Mouse (Mus musculus) liver, embryonic 16.5 days (tissue): Measurements from ENCODE around the gene Fignl2. TPM values are rescaled to one million over a fixed set of nuclear protein-coding genes. Genes with fewer than 3 reads are reported as not detected.

Experiments
- ATAC-seq: fragments of 200-750 bp; cut with Nextera tagmentation; 2 replicates; pipeline ENCODE4 v1.8.0; 2017; ENCODE audit warnings: low read depth, mild to moderate bottlenecking, moderate number of reproducible peaks, moderate library complexity
- H3K27ac ChIP-seq: fragments of 300-500 bp; sonication (generic); 2 replicates; pipeline ENCODE4 v1.5.1; 2014; ENCODE audit warnings: mild to moderate bottlenecking, low read length
- H3K27me3 ChIP-seq: fragments of 300-500 bp; sonication (generic); 2 replicates; pipeline ENCODE4 v1.6.1; 2014; ENCODE audit warnings: low read depth, low read length, mixed read lengths; ENCODE audit not compliant: control insufficient read depth, insufficient read depth
- H3K36me3 ChIP-seq: fragments of 300-500 bp; sonication (generic); 2 replicates; pipeline ENCODE4 v1.6.1; 2014; ENCODE audit warnings: mild to moderate bottlenecking; ENCODE audit not compliant: control insufficient read depth, insufficient read depth
- H3K4me1 ChIP-seq: fragments of 300-500 bp; sonication (generic); 2 replicates; pipeline ENCODE4 v1.6.1; 2014; ENCODE audit warnings: low read depth, low read length, mixed read lengths; ENCODE audit not compliant: control insufficient read depth
- H3K4me2 ChIP-seq: fragments of 300-500 bp; sonication (generic); 2 replicates; pipeline ENCODE4 v1.6.1; 2014; ENCODE audit warnings: low read depth, low read length, mixed read lengths
- H3K4me3 ChIP-seq: fragments of 300-500 bp; sonication (generic); 2 replicates; pipeline ENCODE4 v1.5.1; 2014; ENCODE audit warnings: low read depth, mild to moderate bottlenecking, low read length
- H3K9ac ChIP-seq: fragments of 300-500 bp; sonication (generic); 2 replicates; pipeline ENCODE4 v1.6.1; 2014; ENCODE audit warnings: low read depth, low read length
- H3K9me3 ChIP-seq: fragments of 300-500 bp; sonication (generic); replicated peaks from 2 replicates; pipeline ENCODE4 v1.6.1; 2016; ENCODE audit warnings: low read length; ENCODE audit not compliant: control insufficient read depth
- WGBS: fragments of 180-500 bp; shearing (Covaris S2); extraction: QIAGEN DNeasy Blood & Tissue Kit; methylation state at CpG from one replicate; pipeline ENCODE4 v1.1.7; 2014; ENCODE audit not compliant: insufficient replicate concordance; 5-methylcytosine and 5-hydroxymethylcytosine counted together
- polyA plus RNA-seq: library from polyadenylated mRNA; unstranded; fragments of >200 nt; fragmentation: Nextera tagmentation; extraction: Ambion mirVana; gene quantifications from 2 replicates; pipeline ENCODE4 v1.2.1, GENCODE M21; 2015

The Fignl2 gene
- polyA plus RNA-seq, 1 experiment from 2014 or later, result 0.07 TPM

- Histone ChIP-seq H3K4me3 (no peak overlapping the region), H3K4me2 (no peak overlapping the region), H3K27me3 (peaks cover 85% of the 10 kb centered on the region), H3K9me3 (no peaks in the 10 kb centered on the region), H3K36me3 (no peaks in the 10 kb centered on the region), H3K4me1 (no peaks in the 10 kb centered on the region; the same call in 1 of the 2 replicates), H3K9ac (no peak overlapping the region), H3K27ac (no peak overlapping the region)
- 39% methylated on average over 5 of the region's 5 CpGs for WGBS
- ATAC-seq, result no peak
Observed at GRCm38 (mm10) chr15:101048338-101048896, 29.9 kb downstream of the Fignl2 start.

GRCm38 (mm10) chr15:101047194-101047555 lies 31.2 kb downstream of the Fignl2 start, which contains the start of gene Gm47841:
Gene Gm47841, minus strand, starts transcription at chr15:101047397.
- 2% methylated on average over 23 of the region's 23 CpGs for WGBS
- H3K9ac ChIP-seq, result no peak within 1 kb of the TSS
- peak within 1 kb of the TSS; percentile 57 for H3K4me2 ChIP-seq
- no peaks in the 10 kb centered on the region; the same call in 1 of the 2 replicates for H3K4me1 ChIP-seq
- H3K27me3 ChIP-seq, result peaks cover 79% of the 10 kb centered on the region
- no peaks in the 10 kb centered on the region for H3K36me3 ChIP-seq
- ATAC-seq, result no peak
- H3K9me3 ChIP-seq, result no peaks in the 10 kb centered on the region
- H3K27ac ChIP-seq, result no peak within 1 kb of the TSS
- peak within 1 kb of the TSS; percentile 39 for H3K4me3 ChIP-seq

GRCm38 (mm10) chr15:101046527-101047193 lies 31.7 kb downstream of the Fignl2 start:
- no peak for ATAC-seq
- Histone ChIP-seq H3K9me3 (no peaks in the 10 kb centered on the region), H3K4me2 (peak overlapping the region; percentile 57), H3K4me3 (peak overlapping the region; percentile 39), H3K27ac (no peak overlapping the region), H3K36me3 (no peaks in the 10 kb centered on the region), H3K9ac (no peak overlapping the region), H3K4me1 (no peaks in the 10 kb centered on the region; the same call in 1 of the 2 replicates), H3K27me3 (peaks cover 79% of the 10 kb centered on the region)
- WGBS, result under 1% methylated on average over 76 of the region's 77 CpGs

- ATAC-seq, result no peak
- no peaks in the 10 kb centered on the region for H3K36me3 ChIP-seq
- peak overlapping the region; percentile 57 for H3K4me2 ChIP-seq
- no peaks in the 10 kb centered on the region; the same call in 1 of the 2 replicates for H3K4me1 ChIP-seq
- peaks cover 80% of the 10 kb centered on the region for H3K27me3 ChIP-seq
- H3K9ac ChIP-seq, result no peak overlapping the region
- no peak overlapping the region for H3K27ac ChIP-seq
- 2% methylated on average over 37 of the region's 43 CpGs for WGBS
- peak overlapping the region; percentile 39 for H3K4me3 ChIP-seq
- no peaks in the 10 kb centered on the region for H3K9me3 ChIP-seq
Observed at GRCm38 (mm10) chr15:101046039-101046526, 32.3 kb downstream of the Fignl2 start.

- Histone ChIP-seq H3K27me3 (peaks cover 85% of the 10 kb centered on the region), H3K4me2 (no peak overlapping the region), H3K4me3 (no peak overlapping the region), H3K9ac (no peak overlapping the region), H3K4me1 (no peaks in the 10 kb centered on the region; the same call in 1 of the 2 replicates), H3K9me3 (no peaks in the 10 kb centered on the region), H3K36me3 (no peaks in the 10 kb centered on the region), H3K27ac (no peak overlapping the region)
- ATAC-seq, result no peak
- WGBS, result 42% methylated on average over 6 of the region's 6 CpGs
Observed at GRCm38 (mm10) chr15:101044531-101044930, 33.8 kb downstream of the Fignl2 start.

GRCm38 (mm10) chr15:101042613-101043012 lies 35.8 kb downstream of the Fignl2 start:
- H3K27ac ChIP-seq, result no peak overlapping the region
- WGBS, result 22% methylated on average over 6 of the region's 6 CpGs
- no peaks in the 10 kb centered on the region; the same call in 1 of the 2 replicates for H3K4me1 ChIP-seq
- H3K27me3 ChIP-seq, result peaks cover 71% of the 10 kb centered on the region
- H3K4me2 ChIP-seq, result no peak overlapping the region
- no peak overlapping the region for H3K9ac ChIP-seq
- ATAC-seq, result no peak
- no peaks in the 10 kb centered on the region for H3K9me3 ChIP-seq
- H3K4me3 ChIP-seq, result no peak overlapping the region
- H3K36me3 ChIP-seq, result no peaks in the 10 kb centered on the region

GRCm38 (mm10) chr15:101041966-101042365 lies 36.4 kb downstream of the Fignl2 start:
- no peaks in the 10 kb centered on the region for H3K36me3 ChIP-seq
- H3K27ac ChIP-seq, result no peak overlapping the region
- H3K27me3 ChIP-seq, result peaks cover 65% of the 10 kb centered on the region
- WGBS, result 39% methylated on average over 6 of the region's 6 CpGs
- H3K4me1 ChIP-seq, result no peaks in the 10 kb centered on the region; the same call in 1 of the 2 replicates
- no peak for ATAC-seq
- no peak overlapping the region for H3K9ac ChIP-seq
- no peak overlapping the region for H3K4me3 ChIP-seq
- H3K4me2 ChIP-seq, result no peak overlapping the region
- H3K9me3 ChIP-seq, result no peaks in the 10 kb centered on the region

GRCm38 (mm10) chr15:101039651-101040050 lies 38.7 kb downstream of the Fignl2 start:
- H3K36me3 ChIP-seq, result no peaks in the 10 kb centered on the region
- H3K9ac ChIP-seq, result no peak overlapping the region
- 35% methylated on average over 17 of the region's 17 CpGs for WGBS
- peaks cover 42% of the 10 kb centered on the region for H3K27me3 ChIP-seq
- no peak overlapping the region for H3K27ac ChIP-seq
- no peaks in the 10 kb centered on the region for H3K4me1 ChIP-seq
- H3K9me3 ChIP-seq, result no peaks in the 10 kb centered on the region
- ATAC-seq, result no peak
- no peak overlapping the region for H3K4me3 ChIP-seq
- no peak overlapping the region for H3K4me2 ChIP-seq

- no peak overlapping the region for H3K9ac ChIP-seq
- no peak overlapping the region for H3K4me3 ChIP-seq
- H3K36me3 ChIP-seq, result no peaks in the 10 kb centered on the region
- no peaks in the 10 kb centered on the region for H3K4me1 ChIP-seq
- H3K9me3 ChIP-seq, result no peaks in the 10 kb centered on the region
- WGBS, result 52% methylated on average over 2 of the region's 2 CpGs
- ATAC-seq, result no peak
- H3K27ac ChIP-seq, result no peak overlapping the region
- no peak overlapping the region for H3K4me2 ChIP-seq
- peaks cover 4% of the 10 kb centered on the region; the same call in 1 of the 2 replicates for H3K27me3 ChIP-seq
Observed at GRCm38 (mm10) chr15:101028960-101029359, 49.4 kb downstream of the Fignl2 start.
